Mouse (Mus musculus): ENCODE data around the gene Bpifa6. TPM values are rescaled to one million over a fixed set of nuclear protein-coding genes. Genes with fewer than 3 reads are reported as not detected.

Bpifa6 gene
- polyA plus RNA-seq, 1 experiment from 2014 or later = not detected

DNA sequence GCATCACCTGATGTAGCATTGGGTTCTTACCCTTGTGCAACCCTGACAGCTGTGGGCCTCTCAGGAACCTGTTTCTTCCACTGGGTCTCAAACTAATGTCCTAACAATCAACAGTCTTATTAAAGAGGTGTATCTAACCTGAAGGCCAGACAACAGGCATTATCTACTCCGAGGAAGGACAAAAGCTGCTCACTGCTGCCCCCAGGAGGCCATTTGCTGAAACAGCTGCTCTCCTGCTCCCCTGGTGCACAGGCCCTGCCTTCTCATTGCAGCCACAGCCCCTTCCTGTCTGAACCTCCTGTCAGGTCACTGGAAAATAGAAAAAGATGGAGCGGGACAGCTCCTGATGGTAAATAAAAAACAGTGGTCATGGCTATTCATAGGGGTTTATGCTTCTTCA, 64.2 kb downstream of the Bpifa6 start:
- 54% methylated on average over 2 of the region's 2 CpGs for WGBS
- no peak overlapping the region for H3K4me3 ChIP-seq (ENCODE audit: control insufficient read depth in 1 of 2, insufficient read depth in 1 of 2, low read depth in 1 of 2, low read length in 2 of 2)
- H3K4me1 ChIP-seq (ENCODE audit: control insufficient read depth in 2 of 2, insufficient read depth in 2 of 2, low read length in 2 of 2) = no peaks in the 10 kb centered on the region
- H3K27me3 ChIP-seq (ENCODE audit: control insufficient read depth, insufficient read depth, low read length) = no peaks in the 10 kb centered on the region
- no peak overlapping the region for H3K9ac ChIP-seq (ENCODE audit: low read length)
- no peak overlapping the region for H3K27ac ChIP-seq (replicated peaks in 1 of 2; ENCODE audit: control insufficient read depth in 1 of 2, insufficient read depth in 1 of 2, low read depth in 2 of 2, low read length in 2 of 2)
- H3K4me2 ChIP-seq (ENCODE audit: low read length) = no peak overlapping the region
- H3K36me3 ChIP-seq (ENCODE audit: control insufficient read depth, insufficient read depth, low read length) = no peaks in the 10 kb centered on the region
- no peak for ATAC-seq (ENCODE audit: insufficient number of reproducible peaks, insufficient read depth, low FRiP score, low read depth)
- H3K9me3 ChIP-seq (ENCODE audit: control insufficient read depth, low read length) = no peaks in the 10 kb centered on the region

DNA sequence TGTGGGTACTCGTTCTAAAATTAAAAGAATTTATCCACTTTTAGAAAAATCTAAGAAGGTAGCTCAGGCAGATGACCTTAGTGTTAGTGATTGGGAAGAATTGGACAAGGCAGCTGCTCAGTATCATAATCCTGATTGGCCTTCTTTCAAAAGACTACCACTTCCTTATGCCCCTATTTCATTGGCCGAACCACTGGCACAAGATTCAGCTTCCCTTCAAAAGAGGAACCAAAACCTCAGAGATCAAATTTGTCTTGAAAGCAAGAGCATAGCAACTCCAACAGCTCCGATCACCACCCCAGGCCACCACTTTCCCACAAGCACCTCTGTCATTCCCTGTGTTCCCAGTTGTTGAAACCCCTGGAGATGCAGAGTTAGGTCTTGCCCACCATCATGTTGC, 70.0 kb downstream of the Bpifa6 start:
- WGBS = 78% methylated on average over 3 of the region's 3 CpGs
- no peaks in the 10 kb centered on the region for H3K4me1 ChIP-seq (ENCODE audit: control insufficient read depth in 2 of 2, insufficient read depth in 2 of 2, low read length in 2 of 2)
- no peak overlapping the region for H3K27ac ChIP-seq (replicated peaks in 1 of 2; ENCODE audit: control insufficient read depth in 1 of 2, insufficient read depth in 1 of 2, low read depth in 2 of 2, low read length in 2 of 2)

More for the DNA sequence above, 70.0 kb downstream of the Bpifa6 start:
- Histone ChIP-seq H3K4me2 (ENCODE audit: low read length) (no peak overlapping the region), H3K36me3 (ENCODE audit: control insufficient read depth, insufficient read depth, low read length) (no peaks in the 10 kb centered on the region), H3K9me3 (ENCODE audit: control insufficient read depth, low read length) (no peaks in the 10 kb centered on the region), H3K4me3 (ENCODE audit: control insufficient read depth in 1 of 2, insufficient read depth in 1 of 2, low read depth in 1 of 2, low read length in 2 of 2) (no peak overlapping the region), H3K27me3 (ENCODE audit: control insufficient read depth, insufficient read depth, low read length) (no peaks in the 10 kb centered on the region), H3K9ac (ENCODE audit: low read length) (no peak overlapping the region)
- ATAC-seq (ENCODE audit: insufficient number of reproducible peaks, insufficient read depth, low FRiP score, low read depth) = no peak

Other genes with a start within 250 kb of the Bpifa6 start
- gene Mapre1, start 233.7 kb upstream of the Bpifa6 start, polyA plus RNA-seq (2014; fragmentation: Nextera tagmentation; extraction: Ambion mirVana) = 222 and 231 TPM in 2 replicates
- not detected in 2 replicates for gene Efcab8, start 195.0 kb upstream of the Bpifa6 start, polyA plus RNA-seq (2014; fragmentation: Nextera tagmentation; extraction: Ambion mirVana)
- not detected in 2 replicates for gene Sun5, start 103.9 kb upstream of the Bpifa6 start, polyA plus RNA-seq (2014; fragmentation: Nextera tagmentation; extraction: Ambion mirVana)
- gene Bpifb2, start 99.9 kb upstream of the Bpifa6 start, polyA plus RNA-seq (2014; fragmentation: Nextera tagmentation; extraction: Ambion mirVana) = not detected in 2 replicates
- not detected in 2 replicates for gene Bpifb6, start 74.6 kb upstream of the Bpifa6 start, polyA plus RNA-seq (2014; fragmentation: Nextera tagmentation; extraction: Ambion mirVana)
- not detected in 2 replicates for gene Bpifb3, start 56.7 kb upstream of the Bpifa6 start, polyA plus RNA-seq (2014; fragmentation: Nextera tagmentation; extraction: Ambion mirVana)
- gene Bpifb4, start 36.7 kb upstream of the Bpifa6 start, polyA plus RNA-seq (2014; fragmentation: Nextera tagmentation; extraction: Ambion mirVana) = not detected in 2 replicates
- not detected in 2 replicates for gene Bpifa2, start 33.3 kb downstream of the Bpifa6 start, polyA plus RNA-seq (2014; fragmentation: Nextera tagmentation; extraction: Ambion mirVana)
- gene Bpifa3, start 155.4 kb downstream of the Bpifa6 start, polyA plus RNA-seq (2014; fragmentation: Nextera tagmentation; extraction: Ambion mirVana) = not detected in 2 replicates
- gene Bpifa1, start 167.9 kb downstream of the Bpifa6 start, polyA plus RNA-seq (2014; fragmentation: Nextera tagmentation; extraction: Ambion mirVana) = not detected in 2 replicates
- not detected in 2 replicates for gene Bpifa5, start 187.7 kb downstream of the Bpifa6 start, polyA plus RNA-seq (2014; fragmentation: Nextera tagmentation; extraction: Ambion mirVana)
- gene Bpifb1, start 215.9 kb downstream of the Bpifa6 start, polyA plus RNA-seq (2014; fragmentation: Nextera tagmentation; extraction: Ambion mirVana) = 0.12 and 0.32 TPM in 2 replicates
- 0.28 and 0.35 TPM in 2 replicates for gene Bpifb5, start 248.8 kb downstream of the Bpifa6 start, polyA plus RNA-seq (2014; fragmentation: Nextera tagmentation; extraction: Ambion mirVana)